Mouse (Mus musculus) embryo, embryonic 10.5 days (tissue): ENCODE data around the gene Celf2.

Experiments used
- DNase-seq: peaks from one replicate; pipeline ENCODE4 v3.0.0-alpha.2; 2015; ENCODE audit warnings: low spot score

The Celf2 gene

GRCm38 (mm10) chr2:6732026-6732425, 777.3 kb downstream of the Celf2 start:
- no peak for DNase-seq

GRCm38 (mm10) chr2:6730860-6731259, 778.5 kb downstream of the Celf2 start:
- DNase-seq = no peak

GRCm38 (mm10) chr2:6729984-6730383, 779.4 kb downstream of the Celf2 start:
- no peak for DNase-seq

GRCm38 (mm10) chr2:6728840-6729252, 780.5 kb downstream of the Celf2 start:
- no peak for DNase-seq

GRCm38 (mm10) chr2:6727366-6727765, 782.0 kb downstream of the Celf2 start:
- no peak for DNase-seq

- DNase-seq = no peak
Observed at GRCm38 (mm10) chr2:6726071-6726470, 783.3 kb downstream of the Celf2 start.

GRCm38 (mm10) chr2:6723602-6724001, 785.8 kb downstream of the Celf2 start:
- DNase-seq = no peak

- peak; percentile 65 for DNase-seq
Observed at GRCm38 (mm10) chr2:6721460-6722401, 787.6 kb downstream of the Celf2 start.

GRCm38 (mm10) chr2:6720753-6721459, 788.5 kb downstream of the Celf2 start:
- peak; percentile 53 for DNase-seq

GRCm38 (mm10) chr2:6718864-6719263, 790.5 kb downstream of the Celf2 start:
- DNase-seq = no peak

- DNase-seq = no peak
Observed at GRCm38 (mm10) chr2:6717953-6718352, 791.4 kb downstream of the Celf2 start.

GRCm38 (mm10) chr2:6715562-6715961, 793.8 kb downstream of the Celf2 start:
- DNase-seq = no peak

GRCm38 (mm10) chr2:6713529-6713928, 795.8 kb downstream of the Celf2 start:
- no peak for DNase-seq

GRCm38 (mm10) chr2:6710687-6711430, 798.5 kb downstream of the Celf2 start:
- DNase-seq = no peak

GRCm38 (mm10) chr2:6707959-6708519, 801.3 kb downstream of the Celf2 start:
- DNase-seq = peak; percentile 30

- DNase-seq = peak; percentile 18
Observed at GRCm38 (mm10) chr2:6707276-6707675, 802.1 kb downstream of the Celf2 start.

GRCm38 (mm10) chr2:6705929-6706739, 803.2 kb downstream of the Celf2 start:
- no peak for DNase-seq

GRCm38 (mm10) chr2:6705475-6705874, 803.9 kb downstream of the Celf2 start:
- DNase-seq = no peak

GRCm38 (mm10) chr2:6704804-6705203, 804.6 kb downstream of the Celf2 start:
- DNase-seq = no peak

GRCm38 (mm10) chr2:6704342-6704741, 805.0 kb downstream of the Celf2 start:
- DNase-seq = no peak

- no peak for DNase-seq
Observed at GRCm38 (mm10) chr2:6696326-6696725, 813.0 kb downstream of the Celf2 start.
